Mouse (Mus musculus) heart, embryonic 16.5 days (tissue): ENCODE measurements around the gene AI413582. TPM values are rescaled to one million over a fixed set of nuclear protein-coding genes. Genes with fewer than 3 reads are reported as not detected.

Source experiments
- ATAC-seq: fragments of 200-750 bp; cut with Nextera tagmentation; replicated peaks from 2 replicates; pipeline ENCODE4 v1.8.0; 2017; ENCODE audit warnings: moderate number of reproducible peaks; ENCODE audit not compliant: insufficient read depth, low FRiP score; ENCODE audit errors: extremely low read depth
- H3K27ac ChIP-seq: fragments of 300-500 bp; sonication (generic); 2 replicates; pipeline ENCODE4 v1.5.1; 2014; ENCODE audit warnings: mild to moderate bottlenecking, low read length, control low read depth, moderate library complexity
- H3K27me3 ChIP-seq: fragments of 300-500 bp; sonication (generic); 2 replicates; pipeline ENCODE4 v1.6.1; 2014; ENCODE audit warnings: low read length, mixed read lengths; ENCODE audit not compliant: control insufficient read depth, insufficient read depth
- H3K36me3 ChIP-seq: fragments of 300-500 bp; sonication (generic); 2 replicates; pipeline ENCODE4 v1.6.1; 2014; ENCODE audit not compliant: control insufficient read depth, insufficient read depth
- H3K4me1 ChIP-seq: fragments of 300-500 bp; sonication (generic); 2 replicates; pipeline ENCODE4 v1.6.1; 2014; ENCODE audit warnings: low read length, mixed read lengths; ENCODE audit not compliant: control insufficient read depth, insufficient read depth
- H3K4me2 ChIP-seq: fragments of 300-500 bp; sonication (generic); 2 replicates; pipeline ENCODE4 v1.6.1; 2014; ENCODE audit warnings: low read depth, mild to moderate bottlenecking, control low read depth, low read length
- H3K4me3 ChIP-seq: fragments of 300-500 bp; sonication (generic); 2 replicates; pipeline ENCODE4 v1.5.1; 2014; ENCODE audit warnings: mild to moderate bottlenecking, control low read depth, low read length
- H3K9ac ChIP-seq: fragments of 300-500 bp; sonication (generic); 2 replicates; pipeline ENCODE4 v1.6.1; 2014; ENCODE audit warnings: low read length, control low read depth
- H3K9me3 ChIP-seq: fragments of 300-500 bp; sonication (generic); replicated peaks from 2 replicates; pipeline ENCODE4 v1.6.1; 2016; ENCODE audit warnings: low read length; ENCODE audit not compliant: control insufficient read depth
- WGBS: fragments of 180-500 bp; shearing (Covaris S2); extraction: QIAGEN DNeasy Blood & Tissue Kit; methylation state at CpG from one replicate; pipeline ENCODE4 v1.1.7; 2014; 5-methylcytosine and 5-hydroxymethylcytosine counted together
- polyA plus RNA-seq: library from polyadenylated mRNA; unstranded; fragments of >200 nt; fragmentation: Nextera tagmentation; extraction: Ambion mirVana; gene quantifications from 2 replicates; pipeline ENCODE4 v1.2.1, GENCODE M21; 2015

The AI413582 gene
- 22.2 and 22.6 TPM in 2 replicates for polyA plus RNA-seq

DNA sequence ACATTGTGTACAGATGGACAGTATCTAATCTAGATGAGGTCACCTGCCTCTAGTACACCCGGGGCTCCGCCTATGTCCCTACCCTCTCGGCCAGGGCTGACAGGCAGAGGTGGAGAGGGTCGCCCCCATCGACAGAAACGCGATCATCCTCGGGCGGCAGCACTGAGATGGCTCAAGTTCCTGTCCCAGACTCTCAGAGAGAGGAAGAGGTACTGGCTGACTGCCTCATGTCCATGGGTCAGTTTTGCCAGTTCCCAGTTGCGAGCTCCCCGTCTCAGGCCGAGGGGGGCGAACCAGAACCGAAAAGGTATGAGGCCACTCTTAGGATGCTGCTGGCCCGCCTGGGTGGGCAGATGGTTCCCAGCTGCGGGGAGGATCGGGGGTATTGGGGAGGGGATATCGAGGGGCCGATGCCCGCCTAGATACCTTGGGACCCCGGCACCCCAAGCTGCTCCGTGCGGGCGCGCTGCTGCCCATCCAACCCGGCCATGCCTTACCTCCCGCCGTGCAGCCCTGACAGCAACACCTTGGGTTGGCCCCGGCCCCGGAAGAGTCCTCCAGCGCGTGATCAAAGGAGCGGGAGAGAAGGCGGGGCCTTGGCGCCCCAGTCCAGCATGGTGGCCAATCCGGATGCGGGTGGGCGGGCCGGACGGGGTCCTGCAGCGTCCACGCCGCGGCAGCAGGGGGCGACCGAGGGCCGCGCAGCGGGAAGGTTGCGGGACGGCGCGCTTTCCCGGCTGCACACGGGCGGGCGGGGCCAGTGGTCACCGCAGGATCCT is at the start of gene AI413582:
Gene AI413582 (minus strand): TSS at position 594 of the 779 bp plus-strand sequence.
- peak; percentile 93 for ATAC-seq

DNA sequence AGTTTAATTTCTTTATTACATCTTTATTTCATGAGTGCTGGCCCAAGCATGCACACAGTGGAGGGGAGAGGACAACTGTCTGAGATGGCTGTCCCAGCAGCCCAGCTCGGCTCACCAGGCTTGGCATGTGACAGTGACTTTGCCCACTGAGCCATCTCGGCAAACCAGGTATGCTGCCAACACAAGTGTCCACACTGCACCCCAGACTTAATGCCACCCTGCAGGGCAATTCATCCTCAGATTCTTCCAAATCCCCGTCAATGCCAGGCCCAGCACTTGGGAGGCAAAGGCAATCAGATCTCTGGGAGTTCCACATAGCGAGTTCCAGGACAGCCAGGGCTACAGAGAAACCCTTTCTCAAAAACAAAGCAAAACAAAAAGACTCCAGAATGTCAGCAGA is 47.5 kb upstream of the AI413582 start:
- H3K4me2 ChIP-seq, result no peak overlapping the region
- H3K27me3 ChIP-seq, result no peaks in the 10 kb centered on the region
- peaks cover 8% of the 10 kb centered on the region; the same call in 1 of the 2 replicates for H3K36me3 ChIP-seq
- H3K9ac ChIP-seq, result no peak overlapping the region; the same call in 1 of the 2 replicates
- H3K27ac ChIP-seq, result no peak overlapping the region
- no peak for ATAC-seq
- no peak overlapping the region for H3K4me3 ChIP-seq
- whole genome bisulfite sequencing, result 73% methylated on average over 4 of the region's 4 CpGs
- H3K9me3 ChIP-seq, result 0 out of 2 replicates have a peak, but pooled peaks cover 4% of the 10 kb centered on the region
- H3K4me1 ChIP-seq, result peaks cover 52% of the 10 kb centered on the region

More for the DNA sequence above, at the start of gene AI413582:
- WGBS, result under 1% methylated on average over 58 of the region's 58 CpGs
- no peaks in the 10 kb centered on the region for H3K9me3 ChIP-seq
- peak within 1 kb of the TSS; percentile 96 for H3K4me2 ChIP-seq
- H3K9ac ChIP-seq, result peak within 1 kb of the TSS; percentile 83
- H3K36me3 ChIP-seq, result no peaks in the 10 kb centered on the region
- peak within 1 kb of the TSS; percentile 82 for H3K4me3 ChIP-seq
- H3K4me1 ChIP-seq, result peaks cover 21% of the 10 kb centered on the region
- no peaks in the 10 kb centered on the region for H3K27me3 ChIP-seq
- peak within 1 kb of the TSS; percentile 57 for H3K27ac ChIP-seq

GRCm38 (mm10) chr17:27611994-27612393 is 46.4 kb upstream of the AI413582 start:
- Histone ChIP-seq H3K36me3 (0 out of 2 replicates have a peak, but pooled peaks cover under 1% of the 10 kb centered on the region), H3K27me3 (no peaks in the 10 kb centered on the region), H3K4me1 (peaks cover 52% of the 10 kb centered on the region), H3K9ac (peak overlapping the region; percentile 27; the same call in 1 of the 2 replicates), H3K27ac (peak overlapping the region; percentile 57), H3K4me2 (no peak overlapping the region), H3K4me3 (no peak overlapping the region), H3K9me3 (no peaks in the 10 kb centered on the region)
- 63% methylated on average over 5 of the region's 5 CpGs for WGBS
- no peak for ATAC-seq

DNA sequence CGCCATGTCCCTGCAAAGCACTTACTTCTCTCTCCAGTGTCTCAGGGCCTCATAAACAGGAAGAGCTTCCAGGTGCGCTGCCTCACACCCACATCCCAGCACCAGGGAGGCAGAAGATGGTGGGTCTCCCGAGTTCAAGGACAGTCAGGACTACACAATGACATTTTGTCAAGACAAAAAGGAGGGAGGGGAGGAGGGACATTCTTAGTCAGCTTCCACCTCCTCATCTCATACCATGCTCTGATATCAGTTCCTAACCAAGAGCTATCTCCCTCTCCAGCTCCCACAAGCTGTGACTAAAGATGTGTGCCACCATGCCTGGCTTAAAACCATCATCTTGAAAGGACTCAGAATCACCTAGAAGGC is 45.9 kb upstream of the AI413582 start:
- Histone ChIP-seq H3K4me2 (peak overlapping the region; percentile 12; the same call in 1 of the 2 replicates), H3K4me1 (peaks cover 55% of the 10 kb centered on the region), H3K9me3 (no peaks in the 10 kb centered on the region), H3K27me3 (no peaks in the 10 kb centered on the region), H3K27ac (peak overlapping the region; percentile 57), H3K4me3 (no peak overlapping the region), H3K9ac (peak overlapping the region; percentile 49), H3K36me3 (no peaks in the 10 kb centered on the region)
- no peak for ATAC-seq
- whole genome bisulfite sequencing, result 46% methylated on average over 3 of the region's 3 CpGs

DNA sequence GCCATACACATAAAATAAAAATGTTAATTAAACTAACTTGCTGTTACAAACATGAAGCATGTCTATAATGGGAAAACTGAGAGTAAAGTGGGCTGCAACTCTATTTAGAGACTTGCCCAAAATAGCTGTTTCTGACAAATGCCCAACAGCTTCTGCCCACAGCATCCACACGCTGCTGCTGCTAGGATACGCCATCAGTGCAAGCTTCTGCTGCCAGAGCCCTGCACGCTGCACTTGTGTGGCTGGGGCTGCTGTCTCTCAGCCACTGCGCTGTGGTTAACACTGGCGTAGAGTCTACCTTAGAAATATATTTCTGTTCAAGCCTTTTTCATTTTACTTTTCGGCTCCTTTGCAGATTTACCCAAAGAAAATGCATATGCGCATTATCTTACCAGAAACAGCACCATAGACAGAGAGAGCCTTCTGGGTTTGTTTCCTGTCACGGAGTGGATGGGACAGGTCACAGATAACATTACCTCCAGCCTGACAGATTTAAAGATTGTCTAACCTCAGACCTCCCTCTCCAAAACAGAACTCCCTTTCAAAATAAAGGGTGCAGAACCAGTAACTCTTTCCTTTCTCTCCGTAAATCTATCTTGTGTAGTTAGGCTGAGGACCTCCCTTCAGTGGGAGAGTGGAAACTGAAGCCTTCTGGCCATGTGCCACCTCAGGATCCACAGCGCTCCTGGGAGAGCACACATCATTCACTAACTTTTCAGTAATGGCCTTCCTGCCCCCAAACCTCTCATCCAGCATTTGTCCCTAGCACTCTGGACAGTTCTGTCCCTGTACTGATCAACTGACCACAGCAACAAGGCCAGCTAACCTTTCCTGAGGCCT is 45.3 kb upstream of the AI413582 start:
- WGBS, result 44% methylated on average over 10 of the region's 10 CpGs
- no peaks in the 10 kb centered on the region for H3K9me3 ChIP-seq
- H3K27me3 ChIP-seq, result no peaks in the 10 kb centered on the region
- no peak for ATAC-seq
- H3K4me3 ChIP-seq, result no peak overlapping the region
- no peaks in the 10 kb centered on the region for H3K36me3 ChIP-seq
- H3K4me1 ChIP-seq, result peaks cover 61% of the 10 kb centered on the region
- H3K4me2 ChIP-seq, result peak overlapping the region; percentile 6
- H3K9ac ChIP-seq, result 0 out of 2 replicates have a peak overlapping the region, but pooled peaks have one; percentile 0
- H3K27ac ChIP-seq, result peak overlapping the region; percentile 57

DNA sequence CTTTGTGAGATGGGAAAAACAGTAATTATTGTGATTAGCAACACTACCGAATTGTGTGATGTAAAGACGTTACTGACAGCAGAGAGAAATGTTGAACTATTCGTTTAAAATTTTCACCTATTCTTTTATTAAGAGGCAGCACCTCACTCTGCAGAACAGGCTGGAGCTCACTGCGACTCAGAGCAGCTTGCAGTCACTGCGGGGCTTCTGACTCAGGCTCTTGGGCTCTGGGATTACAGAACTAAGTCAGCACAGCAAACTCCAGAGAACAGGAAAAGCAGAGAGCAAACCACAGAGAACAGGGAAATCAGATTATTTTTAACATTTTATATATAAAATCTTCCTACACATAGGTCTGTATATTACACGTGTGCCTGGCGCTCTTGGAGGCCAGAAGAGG is 44.0 kb upstream of the AI413582 start:
- Histone ChIP-seq H3K36me3 (no peaks in the 10 kb centered on the region), H3K9me3 (no peaks in the 10 kb centered on the region), H3K4me3 (no peak overlapping the region), H3K27me3 (no peaks in the 10 kb centered on the region), H3K4me1 (peaks cover 60% of the 10 kb centered on the region), H3K27ac (no peak overlapping the region), H3K9ac (no peak overlapping the region), H3K4me2 (no peak overlapping the region)
- no peak for ATAC-seq
- WGBS, result 89% methylated on average over 7 of the region's 7 CpGs

DNA sequence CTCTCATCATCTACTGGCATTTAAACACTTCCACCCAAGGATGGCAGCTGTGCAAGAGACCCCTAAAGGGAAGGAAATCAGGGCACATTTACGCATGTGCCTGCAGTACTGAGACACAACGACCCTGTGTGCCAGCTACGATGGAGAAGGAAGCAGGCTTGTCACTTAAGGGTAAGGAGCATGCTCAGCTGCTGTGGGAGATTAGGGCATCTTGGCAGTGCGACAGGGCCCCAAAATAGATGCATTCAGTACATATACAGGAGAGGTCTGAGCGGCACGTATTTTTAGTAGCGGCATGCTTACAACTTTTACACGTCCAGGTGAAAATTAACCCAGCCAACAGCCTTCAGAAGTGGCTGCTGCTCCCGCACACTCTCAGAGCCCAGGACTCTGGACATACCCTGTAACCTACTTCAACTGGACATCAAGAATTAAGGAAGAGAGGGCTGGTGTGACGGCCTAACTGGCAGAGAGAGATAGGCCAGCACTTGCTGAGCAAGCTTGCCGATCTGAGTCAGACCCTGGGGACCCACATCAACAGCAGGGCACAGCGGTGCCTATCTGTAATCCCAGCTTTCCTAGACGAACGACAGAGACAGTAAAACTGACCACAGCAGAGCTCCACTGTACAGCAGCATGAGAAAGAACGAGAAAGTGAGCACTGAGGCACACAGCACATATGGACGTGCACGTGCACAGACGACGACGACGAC is 38.1 kb upstream of the AI413582 start:
- peak overlapping the region; percentile 51 for H3K4me2 ChIP-seq
- peak overlapping the region; percentile 66 for H3K9ac ChIP-seq
- H3K36me3 ChIP-seq, result no peaks in the 10 kb centered on the region
- peak; percentile 86 for ATAC-seq
- WGBS, result 39% methylated on average over 21 of the region's 21 CpGs
- 0 out of 2 replicates have a peak overlapping the region, but pooled peaks have one; percentile 8 for H3K4me3 ChIP-seq
- H3K9me3 ChIP-seq, result no peaks in the 10 kb centered on the region
- H3K27me3 ChIP-seq, result no peaks in the 10 kb centered on the region
- peak overlapping the region; percentile 97 for H3K27ac ChIP-seq
- H3K4me1 ChIP-seq, result peaks cover 65% of the 10 kb centered on the region

GRCm38 (mm10) chr17:27603036-27603435 is 37.5 kb upstream of the AI413582 start:
- no peak overlapping the region for H3K4me3 ChIP-seq
- peak overlapping the region; percentile 13 for H3K4me2 ChIP-seq
- ATAC-seq, result no peak
- H3K27me3 ChIP-seq, result no peaks in the 10 kb centered on the region
- peak overlapping the region; percentile 23 for H3K9ac ChIP-seq
- H3K36me3 ChIP-seq, result no peaks in the 10 kb centered on the region
- H3K4me1 ChIP-seq, result peaks cover 71% of the 10 kb centered on the region
- peak overlapping the region; percentile 97 for H3K27ac ChIP-seq
- 81% methylated on average over 2 of the region's 2 CpGs for WGBS
- no peaks in the 10 kb centered on the region for H3K9me3 ChIP-seq
